Mouse (Mus musculus): ENCODE data around the gene E130116L18Rik. TPM values are rescaled to one million over a fixed set of nuclear protein-coding genes. Genes with fewer than 3 reads are reported as not detected.

The E130116L18Rik gene
- not detected in 2 replicates for polyA plus RNA-seq (2015; fragmentation: Nextera tagmentation; extraction: Ambion mirVana)

DNA sequence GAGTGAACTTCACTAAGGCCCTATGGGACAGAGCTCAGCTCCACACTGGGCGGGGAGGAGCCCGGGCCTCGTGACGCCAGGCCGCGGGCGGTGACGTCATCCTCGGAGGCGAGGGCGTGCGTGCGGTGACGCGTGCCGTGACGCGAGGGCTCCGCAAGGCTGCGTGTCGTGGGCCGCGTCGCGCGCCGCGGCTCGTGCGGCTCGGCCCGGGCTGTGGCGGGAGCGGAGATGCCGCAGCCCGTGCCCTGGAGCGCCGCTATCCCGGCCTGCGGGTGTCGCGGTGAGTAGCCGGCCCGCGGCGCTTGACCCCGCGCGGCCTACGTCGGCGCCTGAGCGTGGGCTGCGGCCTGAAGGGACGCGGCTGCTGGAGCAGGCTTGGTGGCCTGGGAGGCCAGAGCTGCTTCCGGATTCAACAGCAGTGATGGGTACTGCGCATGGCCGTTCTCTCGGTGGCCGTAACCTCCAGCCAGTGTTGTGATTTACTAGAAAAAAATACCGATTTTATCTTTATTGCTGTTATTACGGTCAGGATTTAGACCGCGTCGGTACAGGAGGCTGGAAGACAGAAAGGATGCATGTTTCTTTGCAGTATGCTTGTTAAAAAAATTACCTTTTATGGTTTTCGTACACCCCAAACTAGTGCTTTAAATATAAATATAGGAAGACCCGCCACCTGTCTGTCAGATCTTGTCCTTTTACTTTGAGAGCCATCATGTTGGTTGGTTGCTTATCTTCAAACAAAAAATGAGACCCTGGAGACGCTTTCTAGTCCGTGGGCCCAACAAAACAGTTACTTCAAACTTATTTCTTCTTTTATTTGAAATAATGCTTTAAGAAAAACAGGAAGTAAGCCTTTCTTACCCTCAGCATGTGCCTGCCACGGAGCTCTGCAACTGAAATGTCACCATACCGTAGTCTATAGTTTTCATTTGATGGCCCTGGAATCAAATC, at the start of gene E130116L18Rik:
TSS of gene E130116L18Rik (minus strand) at position 402 of the 951 bp plus-strand sequence.
- 5% methylated on average over 64 of the region's 72 CpGs for WGBS
- ATAC-seq, result peak; percentile 98
- H3K9ac ChIP-seq, result peak within 1 kb of the TSS; percentile 82
- 0 out of 2 replicates have a peak, but pooled peaks cover 9% of the 10 kb centered on the region for H3K36me3 ChIP-seq (ENCODE audit: poor library complexity, severe bottlenecking)
- H3K27ac ChIP-seq, result peak within 1 kb of the TSS; percentile 83
- H3K27me3 ChIP-seq, result no peaks in the 10 kb centered on the region
- peak within 1 kb of the TSS; percentile 70 for H3K4me3 ChIP-seq
- no peaks in the 10 kb centered on the region for H3K9me3 ChIP-seq (replicated peaks)
- peak within 1 kb of the TSS; percentile 68 for H3K4me2 ChIP-seq
- H3K4me1 ChIP-seq, result peaks cover 13% of the 10 kb centered on the region

- H3K4me1 ChIP-seq, result no peaks in the 10 kb centered on the region
- peaks cover 73% of the 10 kb centered on the region for H3K36me3 ChIP-seq (ENCODE audit: poor library complexity, severe bottlenecking)
- H3K27me3 ChIP-seq, result no peaks in the 10 kb centered on the region
- 93% methylated on average over 4 of the region's 4 CpGs for WGBS
- no peak for ATAC-seq
- H3K9ac ChIP-seq, result no peak overlapping the region
- no peak overlapping the region for H3K27ac ChIP-seq
- H3K4me2 ChIP-seq, result no peak overlapping the region
- H3K9me3 ChIP-seq (replicated peaks), result no peaks in the 10 kb centered on the region
- no peak overlapping the region for H3K4me3 ChIP-seq
Measured at GRCm38 (mm10) chr5:25268258-25268888, 45.4 kb upstream of the E130116L18Rik start.

DNA sequence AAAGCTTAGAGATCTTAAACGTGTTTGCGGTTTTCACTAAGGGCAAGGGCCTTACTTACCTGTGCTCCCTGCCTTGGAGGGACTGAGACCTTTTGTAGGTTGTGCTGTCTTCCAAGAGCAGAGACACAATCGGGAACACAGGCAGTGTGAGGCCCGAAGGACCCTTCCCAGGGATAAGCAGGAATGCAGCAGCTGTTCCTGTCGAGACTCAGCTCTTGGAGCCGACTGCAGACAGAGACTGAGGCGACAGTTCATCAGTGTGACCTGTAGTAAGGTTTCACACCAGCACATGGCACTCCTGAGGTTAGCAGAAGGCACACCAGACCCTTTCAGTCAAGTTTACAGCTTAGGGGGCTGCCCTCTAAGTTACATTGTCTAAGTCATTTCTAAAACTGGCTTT, 39.3 kb upstream of the E130116L18Rik start:
- Histone ChIP-seq H3K27me3 (no peaks in the 10 kb centered on the region), H3K36me3 (ENCODE audit: poor library complexity, severe bottlenecking) (peaks cover 84% of the 10 kb centered on the region), H3K9ac (no peak overlapping the region), H3K4me3 (no peak overlapping the region), H3K4me1 (no peaks in the 10 kb centered on the region), H3K27ac (no peak overlapping the region), H3K9me3 (replicated peaks) (no peaks in the 10 kb centered on the region), H3K4me2 (no peak overlapping the region)
- ATAC-seq, result no peak
- 90% methylated on average over 7 of the region's 7 CpGs for WGBS

GRCm38 (mm10) chr5:25261452-25261851, 38.5 kb upstream of the E130116L18Rik start:
- 91% methylated on average over 6 of the region's 6 CpGs for WGBS
- Histone ChIP-seq H3K36me3 (ENCODE audit: poor library complexity, severe bottlenecking) (peaks cover 85% of the 10 kb centered on the region), H3K27ac (no peak overlapping the region), H3K9ac (no peak overlapping the region), H3K9me3 (replicated peaks) (no peaks in the 10 kb centered on the region), H3K4me2 (no peak overlapping the region), H3K4me3 (no peak overlapping the region), H3K4me1 (no peaks in the 10 kb centered on the region), H3K27me3 (no peaks in the 10 kb centered on the region)
- ATAC-seq, result no peak

DNA sequence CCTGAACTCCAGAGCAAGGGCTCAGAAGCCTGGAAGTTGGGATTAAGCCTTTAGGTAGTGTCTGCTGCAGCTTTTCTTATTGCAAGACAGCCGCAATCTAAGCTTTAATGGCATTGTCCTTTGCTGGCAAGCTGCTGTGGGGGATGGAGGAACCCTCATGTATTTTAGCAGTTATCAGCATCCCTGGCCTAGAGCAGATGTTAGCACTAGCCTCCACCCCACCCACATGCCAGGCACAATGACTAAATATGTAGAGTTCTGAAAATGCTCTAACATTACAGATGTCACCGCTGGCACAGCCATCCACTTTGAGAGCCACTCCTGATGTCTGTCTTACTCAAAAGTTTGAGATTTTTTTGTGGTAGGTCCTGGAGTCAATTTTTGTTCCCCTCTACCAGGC, 33.7 kb upstream of the E130116L18Rik start:
- Histone ChIP-seq H3K9ac (no peak overlapping the region), H3K36me3 (ENCODE audit: poor library complexity, severe bottlenecking) (peaks cover 87% of the 10 kb centered on the region), H3K27me3 (no peaks in the 10 kb centered on the region), H3K27ac (no peak overlapping the region), H3K4me2 (no peak overlapping the region), H3K9me3 (replicated peaks) (no peaks in the 10 kb centered on the region), H3K4me1 (no peaks in the 10 kb centered on the region), H3K4me3 (no peak overlapping the region)
- WGBS, result 76% methylated on average over 2 of the region's 2 CpGs
- no peak for ATAC-seq

DNA sequence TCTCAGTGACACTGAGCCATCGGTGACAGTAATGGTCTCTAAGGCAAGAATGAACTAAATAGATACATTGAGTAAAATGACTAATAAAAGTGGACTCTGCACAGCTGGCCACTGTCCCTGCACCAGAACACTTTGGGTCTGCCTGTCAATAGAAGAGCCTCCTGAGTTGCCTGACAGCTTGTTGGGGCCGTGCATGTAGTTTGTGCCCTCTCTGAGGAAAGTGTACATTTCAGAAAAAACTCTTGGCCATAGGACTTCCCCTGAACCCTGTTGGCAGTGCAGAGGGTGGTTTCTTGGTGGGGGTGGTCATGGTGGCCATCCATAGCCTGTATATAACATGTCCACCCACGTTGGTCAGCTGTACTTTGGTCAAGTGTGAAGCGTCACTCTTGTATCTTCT, 31.5 kb upstream of the E130116L18Rik start:
- no peak overlapping the region for H3K4me3 ChIP-seq
- H3K4me2 ChIP-seq, result no peak overlapping the region
- peaks cover 93% of the 10 kb centered on the region for H3K36me3 ChIP-seq (ENCODE audit: poor library complexity, severe bottlenecking)
- H3K4me1 ChIP-seq, result no peaks in the 10 kb centered on the region
- ATAC-seq, result no peak
- WGBS, result 93% methylated on average over 4 of the region's 4 CpGs
- H3K27ac ChIP-seq, result no peak overlapping the region
- H3K9me3 ChIP-seq (replicated peaks), result no peaks in the 10 kb centered on the region
- H3K9ac ChIP-seq, result no peak overlapping the region
- H3K27me3 ChIP-seq, result no peaks in the 10 kb centered on the region

GRCm38 (mm10) chr5:25252825-25253544, 30.0 kb upstream of the E130116L18Rik start:
- ATAC-seq, result no peak
- no peak overlapping the region for H3K4me2 ChIP-seq
- 98% methylated on average over 8 of the region's 8 CpGs for WGBS
- H3K9ac ChIP-seq, result no peak overlapping the region
- no peaks in the 10 kb centered on the region for H3K9me3 ChIP-seq (replicated peaks)
- H3K27me3 ChIP-seq, result no peaks in the 10 kb centered on the region
- H3K27ac ChIP-seq, result no peak overlapping the region
- no peak overlapping the region for H3K4me3 ChIP-seq
- H3K36me3 ChIP-seq (ENCODE audit: poor library complexity, severe bottlenecking), result peaks cover 88% of the 10 kb centered on the region
- H3K4me1 ChIP-seq, result no peaks in the 10 kb centered on the region

GRCm38 (mm10) chr5:25252423-25252822, 29.5 kb upstream of the E130116L18Rik start:
- 75% methylated on average over 2 of the region's 2 CpGs for WGBS
- H3K36me3 ChIP-seq (ENCODE audit: poor library complexity, severe bottlenecking), result peaks cover 85% of the 10 kb centered on the region
- H3K9me3 ChIP-seq (replicated peaks), result no peaks in the 10 kb centered on the region
- H3K4me2 ChIP-seq, result no peak overlapping the region
- H3K4me3 ChIP-seq, result no peak overlapping the region
- no peaks in the 10 kb centered on the region for H3K4me1 ChIP-seq
- H3K9ac ChIP-seq, result no peak overlapping the region
- ATAC-seq, result no peak
- H3K27me3 ChIP-seq, result no peaks in the 10 kb centered on the region
- no peak overlapping the region for H3K27ac ChIP-seq

- H3K27me3 ChIP-seq, result no peaks in the 10 kb centered on the region
- 88% methylated on average over 3 of the region's 3 CpGs for WGBS
- H3K4me3 ChIP-seq, result no peak overlapping the region
- no peaks in the 10 kb centered on the region for H3K4me1 ChIP-seq
- H3K4me2 ChIP-seq, result no peak overlapping the region
- H3K36me3 ChIP-seq (ENCODE audit: poor library complexity, severe bottlenecking), result peaks cover 42% of the 10 kb centered on the region
- no peak overlapping the region for H3K27ac ChIP-seq
- H3K9ac ChIP-seq, result no peak overlapping the region
- H3K9me3 ChIP-seq (replicated peaks), result no peaks in the 10 kb centered on the region
- no peak for ATAC-seq
Measured at GRCm38 (mm10) chr5:25247036-25247435, 24.1 kb upstream of the E130116L18Rik start.

DNA sequence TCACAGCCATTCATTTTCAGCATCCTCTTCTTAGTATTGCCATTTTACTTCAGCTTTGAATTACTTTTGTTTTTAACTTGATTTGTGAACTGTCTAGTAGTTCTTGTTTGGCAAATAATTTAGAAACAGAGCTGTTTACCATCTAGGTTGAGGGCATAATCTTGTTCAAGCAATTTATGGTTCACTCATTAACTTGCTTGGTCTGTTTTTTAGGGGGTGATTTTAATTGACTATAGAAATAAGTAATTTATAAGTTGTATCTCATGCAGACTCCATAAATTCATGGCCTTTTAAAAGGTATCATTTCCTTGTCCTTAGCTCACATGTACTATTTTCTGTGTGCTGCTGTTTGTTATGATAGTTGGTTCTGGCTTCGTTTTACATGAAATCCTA, 23.5 kb upstream of the E130116L18Rik start:
- peaks cover 40% of the 10 kb centered on the region for H3K36me3 ChIP-seq (ENCODE audit: poor library complexity, severe bottlenecking)
- no peaks in the 10 kb centered on the region for H3K9me3 ChIP-seq (replicated peaks)
- H3K4me1 ChIP-seq, result no peaks in the 10 kb centered on the region
- H3K27ac ChIP-seq, result no peak overlapping the region
- H3K4me3 ChIP-seq, result no peak overlapping the region
- H3K4me2 ChIP-seq, result no peak overlapping the region
- ATAC-seq, result no peak
- WGBS, result 88% methylated on average over 1 of the region's 1 CpGs
- H3K27me3 ChIP-seq, result no peaks in the 10 kb centered on the region
- no peak overlapping the region for H3K9ac ChIP-seq

DNA sequence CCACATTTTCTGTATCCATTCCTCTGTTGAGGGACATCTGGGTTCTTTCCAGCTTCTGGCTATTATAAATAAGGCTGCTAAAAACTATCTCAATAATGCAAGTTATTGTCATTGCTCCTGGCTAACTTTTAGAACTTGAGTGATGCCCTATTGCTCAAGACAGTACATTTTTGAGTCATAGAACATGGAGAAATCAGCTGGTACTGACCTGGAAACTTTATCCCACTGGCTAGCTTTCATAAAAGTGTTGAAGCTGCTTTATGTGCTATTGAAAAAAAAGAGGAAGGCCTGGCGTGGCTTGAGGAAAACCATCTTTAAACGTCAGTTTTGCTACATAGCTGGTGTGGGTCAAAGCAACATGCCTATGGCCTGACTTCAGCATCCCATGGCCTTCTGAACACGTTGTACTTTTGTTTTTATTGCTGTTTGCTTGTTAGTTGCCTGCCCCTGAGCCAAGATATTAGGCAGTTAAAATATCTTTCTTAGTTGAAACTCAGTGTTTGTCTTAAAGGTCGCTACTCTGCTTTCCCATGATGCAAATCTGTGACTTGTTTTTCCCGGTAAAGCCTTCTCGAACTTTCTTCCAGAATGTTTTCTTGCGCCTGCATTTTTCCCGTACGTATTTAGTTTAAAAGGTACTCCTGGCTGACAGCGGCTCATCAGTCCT, 23.0 kb upstream of the E130116L18Rik start:
- H3K4me1 ChIP-seq, result no peaks in the 10 kb centered on the region
- 89% methylated on average over 10 of the region's 10 CpGs for WGBS
- H3K9me3 ChIP-seq (replicated peaks), result no peaks in the 10 kb centered on the region
- no peaks in the 10 kb centered on the region for H3K27me3 ChIP-seq
- H3K4me3 ChIP-seq, result no peak overlapping the region
- no peak overlapping the region for H3K27ac ChIP-seq
- no peak overlapping the region for H3K9ac ChIP-seq
- H3K4me2 ChIP-seq, result no peak overlapping the region
- ATAC-seq, result no peak
- H3K36me3 ChIP-seq (ENCODE audit: poor library complexity, severe bottlenecking), result peaks cover 35% of the 10 kb centered on the region

Data from forebrain, embryonic 13.5 days (tissue).